Mouse (Mus musculus): Measurements from ENCODE around the gene Mrvi1. TPM values are rescaled to one million over a fixed set of nuclear protein-coding genes. Genes with fewer than 3 reads are reported as not detected.

Gene Mrvi1
- total RNA-seq, 2 experiments from 2014 or later = 1.4 to 1.5 TPM

DNA sequence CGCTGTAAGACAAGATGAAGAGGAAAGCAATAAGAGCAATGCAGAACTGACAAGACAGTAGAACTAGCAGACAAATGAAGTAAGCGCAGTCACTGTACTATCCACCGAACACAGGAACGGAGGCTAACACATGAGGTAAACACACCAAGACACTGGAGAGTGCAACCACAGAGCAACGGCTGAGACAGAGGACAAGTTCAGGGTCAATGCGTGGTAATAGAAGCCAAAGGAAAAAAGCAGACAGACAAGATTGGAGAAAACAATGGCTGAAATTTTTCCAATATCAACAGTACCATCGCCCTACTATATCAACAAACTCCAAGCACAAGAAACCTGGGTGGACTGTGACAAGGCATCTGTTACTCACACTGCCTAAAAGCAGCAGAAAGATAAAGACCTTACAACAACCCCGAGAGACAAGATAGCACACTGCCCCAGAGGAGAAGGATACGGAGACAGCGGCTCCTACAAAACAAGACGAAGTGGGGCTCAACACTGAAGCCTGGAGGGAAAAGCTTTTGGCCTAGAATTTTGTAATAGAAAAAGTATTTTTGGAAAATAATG lies 163.4 kb downstream of the Mrvi1 start:
- intact Hi-C loops (cut with DNase I) = no loop called here
- no peak for DNase-seq (ENCODE audit: extremely low spot score in 1 of 2, low spot score in 2 of 2)

Other genes with a start within 250 kb of the Mrvi1 start
- 10 to 100 TPM; 23.4 to 28.3 TPM for gene Ampd3, start 214.3 kb downstream of the Mrvi1 start, total RNA-seq (2021)
- 10 to 100 TPM; 80.4 to 98.7 TPM for gene Rnf141, start 138.0 kb downstream of the Mrvi1 start, total RNA-seq (2021)
- 1 to 10 TPM; 1.2 to 2.7 TPM for gene Lyve1, start 119.2 kb downstream of the Mrvi1 start, total RNA-seq (2021)
- gene Ctr9, start 46.5 kb upstream of the Mrvi1 start, total RNA-seq (2021) = 10 to 100 TPM; 48.2 to 58.8 TPM
- 100 to 1,000 TPM; 942 to 954 TPM for gene Eif4g2, start 100.6 kb upstream of the Mrvi1 start, total RNA-seq (2021)

All from left cerebral cortex, postnatal 10 days (tissue).